Mouse (Mus musculus) E14TG2a.4 (cell line): Measurements from ENCODE around the gene Serpinf2.

Experiments
- CTCF ChIP-seq: conservative IDR thresholded peaks from 2 replicates; pipeline ENCODE4 v1.5.1; 2014; ENCODE audit warnings: low read length
- NANOG ChIP-seq: IDR thresholded peaks from 2 replicates; pipeline ENCODE4 v1.6.1; 2014; ENCODE audit warnings: borderline replicate concordance, low read length, mixed read lengths
- POU5F1 ChIP-seq: IDR thresholded peaks from 2 replicates; pipeline ENCODE4 v1.6.1; 2014; ENCODE audit warnings: low read length, borderline replicate concordance

DNA sequence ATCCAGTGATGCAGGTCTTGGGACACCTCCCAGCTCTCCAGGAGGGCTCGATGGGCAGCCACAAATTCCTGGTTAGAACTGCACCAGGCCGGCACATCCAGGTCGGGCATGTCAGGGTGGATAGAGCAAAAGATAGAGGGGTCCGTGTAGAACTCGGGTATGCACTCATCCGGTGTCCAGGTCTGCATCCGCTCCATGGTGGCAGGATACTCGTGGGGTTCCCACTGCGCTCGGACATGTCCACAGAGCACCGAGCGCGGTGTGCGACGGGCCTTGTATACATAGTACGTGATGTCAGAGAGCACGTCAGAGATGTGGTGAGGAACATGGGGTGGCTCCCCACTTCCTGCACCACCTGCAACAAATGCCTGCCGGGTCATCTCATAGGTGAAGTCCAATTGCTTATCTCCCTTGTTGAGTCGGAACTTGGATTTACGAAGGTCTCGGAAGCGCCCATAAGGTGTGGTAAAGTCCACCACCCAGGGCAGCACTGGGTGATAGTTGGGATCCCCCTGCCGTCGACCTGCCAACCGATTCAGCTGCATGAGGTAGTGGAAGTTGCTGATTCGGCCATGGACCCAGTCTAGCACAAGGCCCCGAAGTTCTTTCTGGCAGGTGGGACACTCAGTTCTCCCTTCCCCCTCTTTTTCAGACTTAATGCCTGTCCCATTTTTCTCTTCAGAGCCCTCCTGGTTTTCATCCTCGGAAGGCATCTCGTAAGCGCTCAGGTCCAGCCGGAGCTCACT, 13.6 kb upstream of the Serpinf2 start:
- TF ChIP-seq CTCF (no peak), POU5F1 (no peak), NANOG (no peak)
